Mouse (Mus musculus): Measurements from ENCODE around the gene Tcf19. TPM values are rescaled to one million over a fixed set of nuclear protein-coding genes. Genes with fewer than 3 reads are reported as not detected.
A peak's percentile ranks its signal among the peaks of the same experiment; 100 is the strongest.
"Not testable (repeated sequence)": the region's sequence is repeated elsewhere in the genome, so short reads cannot be mapped to it uniquely, and the experiment has no call there.

The Tcf19 gene
- polyA plus RNA-seq, 1 experiment from 2014 or later: 20.6 TPM

GRCm38 (mm10) chr17:35484066-35484465 is 32.6 kb downstream of the Tcf19 start:
- 1% methylated on average over 9 of the region's 9 CpGs for WGBS (ENCODE audit: insufficient replicate concordance)
- ATAC-seq (peak; percentile 63), DNase-seq (peak; percentile 71)
- Histone ChIP-seq H3K9me3 (ENCODE audit: low read length) (no peaks in the 10 kb centered on the region), H3K9ac (replicated peaks) (no peak overlapping the region), H3K4me3 (ENCODE audit: low read depth, low read length) (no peak overlapping the region), H3K4me2 (ENCODE audit: low read depth, low read length) (no peak overlapping the region), H3K36me3 (replicated peaks; ENCODE audit: insufficient read depth, low read length) (no peaks in the 10 kb centered on the region), H3K4me1 (ENCODE audit: insufficient read depth) (no peaks in the 10 kb centered on the region), H3K27ac (ENCODE audit: low read depth) (no peak overlapping the region), H3K27me3 (ENCODE audit: insufficient read depth, low read length) (no peaks in the 10 kb centered on the region)
- TF ChIP-seq CTCF (IDR thresholded peaks at IDR 0.05; ENCODE audit: low read depth) (peak; percentile 91), EP300 (IDR thresholded peaks at IDR 0.05; ENCODE audit: low read depth) (no peak)

- DNase-seq (peak; percentile 83), ATAC-seq (peak; percentile 84)
- 4% methylated on average over 62 of the region's 80 CpGs for WGBS (ENCODE audit: insufficient replicate concordance)
Observed at GRCm38 (mm10) chr17:35469842-35470751, 46.5 kb downstream of the Tcf19 start, which contains the start of gene H2-Q10. TSS of gene H2-Q10 (plus strand) at chr17:35470089.

GRCm38 (mm10) chr17:35468936-35469335 is 47.7 kb downstream of the Tcf19 start:
- peaks cover 19% of the 10 kb centered on the region for H3K27me3 ChIP-seq (ENCODE audit: insufficient read depth, low read length)
- H3K27ac ChIP-seq (ENCODE audit: low read depth); H3K9me3 ChIP-seq (ENCODE audit: low read length); H3K4me3 ChIP-seq (ENCODE audit: low read depth, low read length); H3K4me1 ChIP-seq (ENCODE audit: insufficient read depth); H3K36me3 ChIP-seq (replicated peaks; ENCODE audit: insufficient read depth, low read length); H3K4me2 ChIP-seq (ENCODE audit: low read depth, low read length); H3K9ac ChIP-seq (replicated peaks); ATAC-seq; DNase-seq: not testable (repeated sequence)
- WGBS (ENCODE audit: insufficient replicate concordance): 45% methylated on average over 3 of the region's 3 CpGs

More at GRCm38 (mm10) chr17:35469842-35470751, 46.5 kb downstream of the Tcf19 start, which contains the start of gene H2-Q10:
- no peaks in the 10 kb centered on the region; the same call in 1 of the 2 replicates for H3K4me1 ChIP-seq (ENCODE audit: insufficient read depth)
- no peaks in the 10 kb centered on the region for H3K36me3 ChIP-seq (replicated peaks; ENCODE audit: insufficient read depth, low read length)
- H3K9ac ChIP-seq (replicated peaks): peak within 1 kb of the TSS; percentile 67
- peak within 1 kb of the TSS; percentile 93 for H3K27ac ChIP-seq (ENCODE audit: low read depth)
- TF ChIP-seq EP300 (IDR thresholded peaks at IDR 0.05; ENCODE audit: low read depth): peak; percentile 14; the same call in 1 of the 2 replicates
- TF ChIP-seq CTCF (IDR thresholded peaks at IDR 0.05; ENCODE audit: low read depth): no peak
- H3K4me2 ChIP-seq (ENCODE audit: low read depth, low read length): peak within 1 kb of the TSS; percentile 63
- peaks cover 19% of the 10 kb centered on the region for H3K27me3 ChIP-seq (ENCODE audit: insufficient read depth, low read length)
- H3K4me3 ChIP-seq (ENCODE audit: low read depth, low read length): peak within 1 kb of the TSS; percentile 53
- H3K9me3 ChIP-seq (ENCODE audit: low read length): no peaks in the 10 kb centered on the region

- H3K27me3 ChIP-seq (ENCODE audit: insufficient read depth, low read length): peaks cover 16% of the 10 kb centered on the region
- H3K9ac ChIP-seq (replicated peaks); H3K4me1 ChIP-seq (ENCODE audit: insufficient read depth); ATAC-seq; H3K27ac ChIP-seq (ENCODE audit: low read depth); H3K36me3 ChIP-seq (replicated peaks; ENCODE audit: insufficient read depth, low read length); H3K4me3 ChIP-seq (ENCODE audit: low read depth, low read length); H3K9me3 ChIP-seq (ENCODE audit: low read length); H3K4me2 ChIP-seq (ENCODE audit: low read depth, low read length): not testable (repeated sequence)
- DNase-seq: peak; percentile 70
- WGBS (ENCODE audit: insufficient replicate concordance): 5% methylated on average over 8 of the region's 8 CpGs
- TF ChIP-seq CTCF (IDR thresholded peaks at IDR 0.05; ENCODE audit: low read depth): peak; percentile 84
Observed at GRCm38 (mm10) chr17:35465651-35466050, 51.0 kb downstream of the Tcf19 start.

Other genes with a start within 250 kb of the Tcf19 start
- gene H2-Q1, start 196.4 kb downstream of the Tcf19 start, polyA plus RNA-seq (2015; fragmentation: Nextera tagmentation; extraction: Ambion mirVana): 0.07 and 0.17 TPM in 2 replicates
- gene H2-Q2, start 174.6 kb downstream of the Tcf19 start, polyA plus RNA-seq (2015; fragmentation: Nextera tagmentation; extraction: Ambion mirVana): 4.9 and 5.3 TPM in 2 replicates
- gene H2-Q4, start 137.2 kb downstream of the Tcf19 start, polyA plus RNA-seq (2015; fragmentation: Nextera tagmentation; extraction: Ambion mirVana): 4.1 and 5.6 TPM in 2 replicates
- 3.7 TPM in 2 replicates for gene H2-Q6, start 92.0 kb downstream of the Tcf19 start, polyA plus RNA-seq (2015; fragmentation: Nextera tagmentation; extraction: Ambion mirVana)
- gene H2-Q7, start 77.7 kb downstream of the Tcf19 start, polyA plus RNA-seq (2015; fragmentation: Nextera tagmentation; extraction: Ambion mirVana): 7.5 and 7.9 TPM in 2 replicates
- gene H2-Q10, start 46.7 kb downstream of the Tcf19 start, polyA plus RNA-seq (2015; fragmentation: Nextera tagmentation; extraction: Ambion mirVana): 621 and 683 TPM in 2 replicates
- not detected in 2 replicates for gene Pou5f1, start 10.8 kb downstream of the Tcf19 start, polyA plus RNA-seq (2015; fragmentation: Nextera tagmentation; extraction: Ambion mirVana)
- gene Cchcr1, start 276 bp upstream of the Tcf19 start, polyA plus RNA-seq (2015; fragmentation: Nextera tagmentation; extraction: Ambion mirVana): 3.0 and 3.5 TPM in 2 replicates
- 0.13 TPM in 1 of 2 replicates, not detected in the other for gene Psors1c2, start 16.4 kb upstream of the Tcf19 start, polyA plus RNA-seq (2015; fragmentation: Nextera tagmentation; extraction: Ambion mirVana)
- not detected in 2 replicates for gene Cdsn, start 35.3 kb upstream of the Tcf19 start, polyA plus RNA-seq (2015; fragmentation: Nextera tagmentation; extraction: Ambion mirVana)
- gene 2300002M23Rik, start 50.6 kb upstream of the Tcf19 start, polyA plus RNA-seq (2015; fragmentation: Nextera tagmentation; extraction: Ambion mirVana): not detected in 2 replicates
- gene Sfta2, start 84.7 kb upstream of the Tcf19 start, polyA plus RNA-seq (2015; fragmentation: Nextera tagmentation; extraction: Ambion mirVana): not detected in 2 replicates
- gene Gm9573, start 109.8 kb upstream of the Tcf19 start, polyA plus RNA-seq (2015; fragmentation: Nextera tagmentation; extraction: Ambion mirVana): not detected in 2 replicates
- not detected in 2 replicates for gene Mucl3, start 126.9 kb upstream of the Tcf19 start, polyA plus RNA-seq (2015; fragmentation: Nextera tagmentation; extraction: Ambion mirVana)
- gene Vars2, start 150.8 kb upstream of the Tcf19 start, polyA plus RNA-seq (2015; fragmentation: Nextera tagmentation; extraction: Ambion mirVana): 4.6 and 5.0 TPM in 2 replicates
- gene Gtf2h4, start 156.9 kb upstream of the Tcf19 start, polyA plus RNA-seq (2015; fragmentation: Nextera tagmentation; extraction: Ambion mirVana): 14.1 and 15.2 TPM in 2 replicates
- gene Ddr1, start 187.8 kb upstream of the Tcf19 start, polyA plus RNA-seq (2015; fragmentation: Nextera tagmentation; extraction: Ambion mirVana): 2.2 and 2.3 TPM in 2 replicates

Data from liver, postnatal 0 days (tissue).